In the genomic region with DNA sequence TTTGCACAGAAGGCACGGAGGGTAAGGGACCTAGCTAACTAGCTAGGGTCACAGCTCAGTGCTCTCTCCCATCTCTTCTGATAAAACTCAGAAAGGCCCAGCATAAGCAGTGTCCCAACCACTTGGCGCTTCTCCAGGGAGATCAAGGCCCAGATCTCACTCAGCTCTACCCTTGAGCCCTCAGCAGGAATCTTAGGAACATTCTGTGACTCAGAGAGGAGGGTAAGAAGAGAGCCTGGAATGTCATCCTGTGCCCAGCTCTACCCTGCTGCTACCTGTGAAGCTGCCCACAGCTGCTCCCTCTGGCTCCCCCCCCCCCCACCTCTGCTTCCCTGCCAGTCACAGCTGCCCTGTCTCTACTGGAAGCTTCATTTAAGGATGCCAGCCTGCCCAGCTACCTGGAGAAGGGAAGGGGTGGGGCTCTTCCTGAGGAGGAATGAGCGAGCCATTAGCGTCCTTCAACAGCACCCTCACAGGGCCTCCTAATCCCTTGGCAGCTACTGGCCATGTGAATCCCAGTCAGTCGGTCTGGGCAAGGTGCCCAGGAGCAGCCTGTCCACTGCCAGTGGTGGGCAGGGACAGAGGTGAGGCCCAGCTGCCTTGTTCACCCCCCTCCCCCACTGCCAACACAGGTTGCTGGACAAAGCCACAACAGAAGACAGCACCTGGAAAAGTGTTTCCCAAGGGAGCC, we compare ENCODE assay signal across 9 mouse cellular contexts. TPM values are rescaled to one million over a fixed set of nuclear protein-coding genes. Genes with fewer than 3 reads are reported as not detected.
DNase-seq lines count a peak whose midpoint lies in the region; ATAC-seq lines count a peak whose summit lies in the region.
"Had no signal": no experiment of that assay in that cellular context is flagged by ENCODE, and none has a peak within 500 bp of the region (broad histone marks: within the 10 kb centered on the region; RNA-seq: fewer than 3 reads in every experiment).

No protein-coding gene starts in this region.

- 54% methylated on average over 5 of the region's 5 CpGs for WGBS in heart, embryonic 10.5 days
- WGBS in kidney, embryonic 15.5 days = 48% methylated on average over 5 of the region's 5 CpGs
- 59% methylated on average over 5 of the region's 5 CpGs for WGBS in neural tube, embryonic 14.5 days

- H3K4me1 ChIP-seq in heart, embryonic 10.5 days = peaks cover 87% of the 10 kb centered on the region
- peaks cover 28% of the 10 kb centered on the region for H3K4me1 ChIP-seq in kidney, embryonic 15.5 days
- peaks cover 10% of the 10 kb centered on the region for H3K4me1 ChIP-seq in neural tube, embryonic 14.5 days (ENCODE audit: control insufficient read depth, insufficient read depth, low read length)

- H3K4me2 ChIP-seq in kidney, embryonic 15.5 days = no peak overlapping the region
- H3K4me2 ChIP-seq in neural tube, embryonic 14.5 days (ENCODE audit: low read depth, low read length) = no peak overlapping the region

- peak; percentile 38 for ATAC-seq in kidney, embryonic 15.5 days (replicated peaks; ENCODE audit: low FRiP score)
- ATAC-seq in neural tube, embryonic 14.5 days (ENCODE audit: low read depth) = peak; percentile 44; the same call in 1 of the 2 replicates

- no peak overlapping the region for H3K4me3 ChIP-seq in heart, embryonic 10.5 days
- H3K4me3 ChIP-seq in kidney, embryonic 15.5 days (replicated peaks) = no peak overlapping the region
- H3K4me3 ChIP-seq in neural tube, embryonic 14.5 days (ENCODE audit: low read depth, low read length) = no peak overlapping the region
- H3K4me3 ChIP-seq: myocyte had no signal

- peak; percentile 78 for DNase-seq in 3T3-L1 (ENCODE audit: low read depth, low spot score)
- DNase-seq in adrenal gland, adult 2 months = peak; percentile 89
- no peak for DNase-seq in heart, embryonic 10.5 days (ENCODE audit: low spot score)
- DNase-seq in spleen, adult 18-20 months = no peak
- no peak for DNase-seq in urinary bladder, adult 18-20 months (ENCODE audit: low spot score in 2 of 2)
- no peak for DNase-seq in right cerebral cortex, postnatal 14 days

- no peaks in the 10 kb centered on the region for H3K27me3 ChIP-seq in heart, embryonic 10.5 days (ENCODE audit: insufficient read depth, poor library complexity, severe bottlenecking)
- H3K27me3 ChIP-seq in kidney, embryonic 15.5 days = no peaks in the 10 kb centered on the region
- H3K27me3 ChIP-seq in neural tube, embryonic 14.5 days (ENCODE audit: control insufficient read depth, insufficient read depth, low read length) = no peaks in the 10 kb centered on the region

- H3K27ac ChIP-seq in heart, embryonic 10.5 days = peak overlapping the region; percentile 63
- H3K27ac ChIP-seq in kidney, embryonic 15.5 days = peak overlapping the region; percentile 49; the same call in 1 of the 2 replicates
- no peak overlapping the region for H3K27ac ChIP-seq in neural tube, embryonic 14.5 days (ENCODE audit: low read depth, low read length)

- H3K9ac ChIP-seq in kidney, embryonic 15.5 days = no peak overlapping the region
- H3K9ac ChIP-seq in neural tube, embryonic 14.5 days (replicated peaks; ENCODE audit: low read depth, low read length) = no peak overlapping the region

- peaks cover 7% of the 10 kb centered on the region; the same call in 1 of the 2 replicates for H3K36me3 ChIP-seq in heart, embryonic 10.5 days
- no peaks in the 10 kb centered on the region for H3K36me3 ChIP-seq in kidney, embryonic 15.5 days
- no peaks in the 10 kb centered on the region for H3K36me3 ChIP-seq in neural tube, embryonic 14.5 days (ENCODE audit: control insufficient read depth, insufficient read depth, low read length)

- H3K9me3 ChIP-seq in heart, embryonic 10.5 days = no peaks in the 10 kb centered on the region
- H3K9me3 ChIP-seq in kidney, embryonic 15.5 days (replicated peaks) = no peaks in the 10 kb centered on the region
- no peaks in the 10 kb centered on the region for H3K9me3 ChIP-seq in neural tube, embryonic 14.5 days (ENCODE audit: control insufficient read depth, low read length)

RNA-seq across cellular contexts. Expression of a gene that starts 14.3 kb away (rescaled TPM):
- 10 to 100 TPM; 41.9 to 80.4 TPM for total RNA-seq in adrenal gland, adult 2 months (2021)
- polyA plus RNA-seq in adrenal gland, adult 2 months (2012; rRNA removed) = 50.3 and 56.3 TPM in 2 replicates
- 47.6 and 62.0 TPM in 2 replicates for polyA plus RNA-seq in heart, embryonic 10.5 days (2016; fragmentation: Nextera tagmentation; extraction: Ambion mirVana)
- polyA plus RNA-seq in kidney, embryonic 15.5 days (2015; fragmentation: Nextera tagmentation; extraction: Ambion mirVana) = 62.1 and 65.3 TPM in 2 replicates
- polyA plus RNA-seq in neural tube, embryonic 14.5 days (2014; fragmentation: Nextera tagmentation; extraction: Ambion mirVana) = 7.1 and 9.0 TPM in 2 replicates

Comparison
In these comparisons a context has a peak if more than half of its experiments do, and no peak if none do; other contexts are left out.
1. DNase-seq: peak in 3T3-L1 (single experiment) and adrenal gland, adult 2 months (single experiment); none in heart, embryonic 10.5 days (single experiment), spleen, adult 18-20 months (0 of 2), urinary bladder, adult 18-20 months (0 of 2) and right cerebral cortex, postnatal 14 days (single experiment).